Mouse (Mus musculus): ENCODE data around the gene Sh3bp4.

DNA sequence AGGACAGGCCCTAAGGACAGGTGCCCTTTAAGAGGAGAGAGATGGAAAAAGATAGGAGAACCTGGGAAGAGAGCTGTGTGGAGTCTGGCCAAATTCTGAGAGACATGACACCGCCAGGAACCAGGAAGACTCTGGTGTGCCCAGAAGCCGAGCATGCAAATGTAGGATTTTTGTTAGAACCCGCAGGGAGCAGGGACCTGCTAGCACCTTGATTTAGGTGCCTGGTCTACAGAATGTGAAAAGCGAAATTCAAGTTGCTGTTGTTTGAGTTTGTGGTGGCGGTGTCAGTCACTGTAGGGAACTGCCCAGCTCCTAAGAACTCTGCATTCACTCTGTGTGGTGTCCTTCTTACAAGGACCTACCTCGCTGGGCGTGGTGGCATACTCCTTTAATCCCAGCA, 47.2 kb upstream of the Sh3bp4 start:
- TF ChIP-seq CTCF (IDR thresholded peaks at IDR 0.05; ENCODE audit: insufficient read depth, low read length) (no peak), POLR2A (IDR thresholded peaks at IDR 0.05; ENCODE audit: borderline replicate concordance, extremely low read depth, low read depth, low read length) (no peak)
